Mouse (Mus musculus): ENCODE measurements around the gene Gm10638. TPM values are rescaled to one million over a fixed set of nuclear protein-coding genes. Genes with fewer than 3 reads are reported as not detected.
A peak's percentile ranks its signal among the peaks of the same experiment; 100 is the strongest.

The Gm10638 gene
- total RNA-seq (2014; fragmentation: Nextera tagmentation) (not detected in 2 replicates), total RNA-seq (2017) (0.36 TPM in 1 of 2 replicates, not detected in the other)

GRCm38 (mm10) chr8:86745221-86745934 lies at the start of gene Gm10638, which contains the start of gene Siah1a:
Gm10638 (plus strand) TSS chr8:86745699.
Siah1a (minus strand) TSS chr8:86745934.
- ATAC-seq (replicated peaks; ENCODE audit: poor library complexity, severe bottlenecking) = peak; percentile 51

GRCm38 (mm10) chr8:86695703-86696102 lies 49.8 kb upstream of the Gm10638 start:
- ATAC-seq (replicated peaks; ENCODE audit: poor library complexity, severe bottlenecking) = no peak

- ATAC-seq (replicated peaks; ENCODE audit: poor library complexity, severe bottlenecking) = no peak
Measured at GRCm38 (mm10) chr8:86698811-86699421, 46.6 kb upstream of the Gm10638 start.

- peak; percentile 68 for ATAC-seq (replicated peaks; ENCODE audit: poor library complexity, severe bottlenecking)
Measured at GRCm38 (mm10) chr8:86699471-86699870, 46.0 kb upstream of the Gm10638 start.

- ATAC-seq (replicated peaks; ENCODE audit: poor library complexity, severe bottlenecking) = no peak
Measured at GRCm38 (mm10) chr8:86702453-86702852, 43.0 kb upstream of the Gm10638 start.

GRCm38 (mm10) chr8:86705317-86705716 lies 40.2 kb upstream of the Gm10638 start:
- no peak for ATAC-seq (replicated peaks; ENCODE audit: poor library complexity, severe bottlenecking)

GRCm38 (mm10) chr8:86706756-86707155 lies 38.7 kb upstream of the Gm10638 start:
- no peak for ATAC-seq (replicated peaks; ENCODE audit: poor library complexity, severe bottlenecking)

- ATAC-seq (replicated peaks; ENCODE audit: poor library complexity, severe bottlenecking) = peak; percentile 82
Measured at GRCm38 (mm10) chr8:86707873-86708272, 37.6 kb upstream of the Gm10638 start.

GRCm38 (mm10) chr8:86712594-86712993 lies 32.9 kb upstream of the Gm10638 start:
- ATAC-seq (replicated peaks; ENCODE audit: poor library complexity, severe bottlenecking) = no peak

GRCm38 (mm10) chr8:86713407-86714188 lies 31.9 kb upstream of the Gm10638 start:
- ATAC-seq (replicated peaks; ENCODE audit: poor library complexity, severe bottlenecking) = no peak

- ATAC-seq (replicated peaks; ENCODE audit: poor library complexity, severe bottlenecking) = no peak
Measured at GRCm38 (mm10) chr8:86718332-86718994, 27.0 kb upstream of the Gm10638 start.

- no peak; the same call in 1 of the 2 replicates for ATAC-seq (replicated peaks; ENCODE audit: poor library complexity, severe bottlenecking)
Measured at GRCm38 (mm10) chr8:86719368-86719767, 26.1 kb upstream of the Gm10638 start.

- no peak for ATAC-seq (replicated peaks; ENCODE audit: poor library complexity, severe bottlenecking)
Measured at GRCm38 (mm10) chr8:86720756-86721459, 24.6 kb upstream of the Gm10638 start.

GRCm38 (mm10) chr8:86721490-86721889 lies 24.0 kb upstream of the Gm10638 start:
- ATAC-seq (replicated peaks; ENCODE audit: poor library complexity, severe bottlenecking) = no peak

- no peak for ATAC-seq (replicated peaks; ENCODE audit: poor library complexity, severe bottlenecking)
Measured at GRCm38 (mm10) chr8:86726959-86727358, 18.5 kb upstream of the Gm10638 start.

- no peak for ATAC-seq (replicated peaks; ENCODE audit: poor library complexity, severe bottlenecking)
Measured at GRCm38 (mm10) chr8:86728224-86728950, 17.1 kb upstream of the Gm10638 start.

- ATAC-seq (replicated peaks; ENCODE audit: poor library complexity, severe bottlenecking) = no peak
Measured at GRCm38 (mm10) chr8:86730303-86730702, 15.2 kb upstream of the Gm10638 start.

GRCm38 (mm10) chr8:86730860-86731259 lies 14.6 kb upstream of the Gm10638 start:
- no peak for ATAC-seq (replicated peaks; ENCODE audit: poor library complexity, severe bottlenecking)

- ATAC-seq (replicated peaks; ENCODE audit: poor library complexity, severe bottlenecking) = no peak
Measured at GRCm38 (mm10) chr8:86734171-86734570, 11.3 kb upstream of the Gm10638 start.

Data from granulocyte monocyte progenitor cell, adult 5-6 weeks (primary cell).